Mouse (Mus musculus): ENCODE measurements around the gene Hoxa5.

The Hoxa5 gene

GRCm38 (mm10) chr6:52204050-52204752, at the start of gene Hoxa5:
Hoxa5 (minus strand) TSS chr6:52204587.
- DNase-seq (ENCODE audit: low read depth, low spot score): peak; percentile 31

GRCm38 (mm10) chr6:52253511-52254500, 49.4 kb upstream of the Hoxa5 start:
- DNase-seq (ENCODE audit: low read depth, low spot score): no peak

GRCm38 (mm10) chr6:52252775-52253376, 48.5 kb upstream of the Hoxa5 start:
- DNase-seq (ENCODE audit: low read depth, low spot score): no peak

DNA sequence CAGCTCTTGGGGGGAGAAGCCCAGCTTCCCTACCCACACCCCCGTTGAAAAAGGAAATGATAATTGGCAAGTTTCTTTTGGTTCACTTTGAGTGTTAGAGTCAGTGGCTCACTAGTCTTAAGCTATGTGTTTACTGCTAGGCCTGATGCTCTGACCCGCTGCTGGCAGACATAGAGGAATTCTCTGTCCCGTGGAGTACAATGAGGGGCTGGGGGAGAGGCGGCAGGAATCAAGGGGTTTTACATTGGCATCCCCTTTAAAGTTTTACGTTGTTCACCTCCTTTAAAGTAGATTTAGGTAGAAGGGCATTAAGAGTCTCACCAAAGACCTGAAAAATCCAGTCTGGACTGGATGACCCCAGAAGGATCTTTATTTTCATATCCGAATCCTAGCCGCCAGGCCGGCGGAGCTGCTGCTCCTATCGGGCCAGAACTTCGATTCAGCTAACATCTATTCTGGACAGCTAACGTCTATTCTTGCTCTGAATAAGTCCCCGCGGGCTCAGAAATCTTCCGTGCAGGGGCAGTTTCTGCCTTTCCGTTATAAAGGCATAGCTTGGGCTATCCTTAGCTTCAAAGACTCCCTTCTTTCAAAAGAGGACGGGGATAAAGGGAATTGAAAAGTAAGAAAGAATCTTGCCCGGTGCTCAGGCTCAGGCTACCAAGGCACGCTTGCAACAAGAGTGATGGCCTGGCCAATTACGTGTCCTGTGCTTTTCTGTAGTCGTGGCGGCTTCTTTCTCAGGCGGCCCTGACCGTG, 47.8 kb upstream of the Hoxa5 start:
- no peak for DNase-seq (ENCODE audit: low read depth, low spot score)

- DNase-seq (ENCODE audit: low read depth, low spot score): no peak
Observed at GRCm38 (mm10) chr6:52251177-52251879, 46.9 kb upstream of the Hoxa5 start.

DNA sequence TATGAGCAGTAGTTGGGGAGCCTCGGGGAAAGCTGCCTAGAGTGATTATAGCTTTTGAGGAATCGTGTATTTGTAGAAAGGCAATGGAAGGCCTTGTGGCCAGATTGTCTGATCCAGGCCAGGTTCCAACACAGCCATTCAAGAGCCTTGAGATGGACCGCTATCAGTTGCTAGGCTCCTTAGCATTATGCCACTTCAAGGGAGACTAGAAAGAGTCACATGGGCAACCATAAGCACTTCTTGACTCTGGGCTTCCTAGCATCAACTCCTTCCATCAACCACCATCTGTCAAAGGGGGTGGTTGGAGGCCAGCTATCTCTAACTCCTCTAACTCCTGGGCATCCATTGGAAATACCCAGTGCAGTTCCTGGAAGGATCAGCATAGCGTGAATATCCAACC, 45.4 kb upstream of the Hoxa5 start:
- DNase-seq (ENCODE audit: low read depth, low spot score): no peak

GRCm38 (mm10) chr6:52249415-52249738, 45.0 kb upstream of the Hoxa5 start:
- no peak for DNase-seq (ENCODE audit: low read depth, low spot score)

- no peak for DNase-seq (ENCODE audit: low read depth, low spot score)
Observed at GRCm38 (mm10) chr6:52248638-52249414, 44.4 kb upstream of the Hoxa5 start.

DNA sequence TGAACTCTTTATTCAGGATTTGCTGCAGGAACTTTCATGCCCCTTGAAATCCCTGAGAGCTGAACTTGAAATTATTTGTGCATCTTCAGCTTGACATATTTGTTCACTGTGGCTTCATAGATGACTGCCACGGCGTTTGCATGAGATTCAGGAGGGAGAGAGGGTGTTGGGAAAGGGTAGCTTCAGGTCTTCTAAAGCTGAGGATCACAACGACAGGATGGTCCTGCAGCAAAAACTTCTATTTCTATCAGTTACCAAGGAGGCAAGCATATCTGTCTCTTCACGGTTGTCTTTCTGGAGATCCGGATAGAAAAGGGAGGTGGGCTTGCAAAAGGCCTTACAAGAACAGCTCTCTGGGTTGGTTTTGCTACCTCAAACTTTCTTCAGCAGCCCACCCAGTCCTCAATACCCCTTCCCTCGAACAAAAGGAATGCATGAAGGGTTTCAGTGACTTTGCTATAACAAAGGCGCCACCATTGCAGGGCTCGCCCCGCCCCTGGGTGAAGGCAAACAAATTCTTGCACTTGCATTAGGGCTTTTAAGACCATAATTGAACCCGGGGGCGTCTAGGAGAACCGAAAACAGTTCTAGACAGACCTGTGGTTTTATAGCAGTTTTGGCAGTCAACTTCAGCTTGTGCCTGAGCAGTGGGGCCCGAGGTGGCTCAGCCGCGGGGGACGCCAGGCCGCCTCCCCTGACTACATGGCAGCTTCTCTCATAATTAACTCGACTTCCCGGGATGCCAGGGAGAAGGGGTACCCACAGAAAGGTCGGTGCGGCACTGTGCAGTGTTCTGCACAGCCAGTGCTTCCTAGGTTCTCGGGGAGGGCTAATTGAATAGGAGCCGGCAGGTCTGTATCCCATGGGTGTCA, 43.6 kb upstream of the Hoxa5 start:
- DNase-seq (ENCODE audit: low read depth, low spot score): no peak

DNA sequence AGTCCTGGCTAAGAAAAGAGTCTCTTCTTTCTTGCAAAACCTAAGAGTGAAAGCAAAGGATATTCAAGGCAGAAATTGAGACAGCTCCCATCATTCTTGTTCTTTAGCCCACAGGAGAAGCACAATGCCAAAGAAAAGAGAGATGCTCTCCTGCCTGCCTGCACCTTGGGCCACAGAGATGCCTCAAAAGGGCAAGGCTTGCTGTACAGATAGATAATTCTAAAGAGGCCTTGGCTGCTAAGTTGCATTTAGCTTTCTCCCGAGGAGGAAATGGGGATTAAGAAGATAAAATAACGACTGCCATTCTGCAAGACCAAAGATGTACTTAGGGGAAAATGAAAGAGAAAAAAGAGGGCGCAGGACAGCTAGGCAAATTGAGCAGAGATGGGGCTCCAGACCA, 42.5 kb upstream of the Hoxa5 start:
- DNase-seq (ENCODE audit: low read depth, low spot score): no peak

DNA sequence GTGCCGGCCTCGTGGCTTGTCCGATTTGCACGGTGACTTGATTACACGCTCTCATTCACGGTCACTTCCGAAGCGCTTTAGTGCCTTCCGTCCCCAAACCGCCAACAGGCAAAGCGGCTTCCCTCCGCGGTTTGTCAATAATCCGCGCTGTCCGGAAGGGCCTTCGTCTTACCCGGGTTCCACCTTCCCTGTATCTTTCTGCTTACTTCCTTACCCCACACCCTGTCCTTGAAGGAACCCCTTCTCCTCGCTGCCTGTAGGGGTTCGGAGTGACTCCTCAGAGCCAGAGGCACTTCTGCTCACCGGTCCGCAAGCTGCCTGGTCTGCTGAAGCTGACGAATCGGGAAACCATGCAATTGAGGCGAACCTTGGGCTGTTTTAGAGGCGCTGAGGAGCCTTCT, 42.0 kb upstream of the Hoxa5 start:
- no peak for DNase-seq (ENCODE audit: low read depth, low spot score)

DNA sequence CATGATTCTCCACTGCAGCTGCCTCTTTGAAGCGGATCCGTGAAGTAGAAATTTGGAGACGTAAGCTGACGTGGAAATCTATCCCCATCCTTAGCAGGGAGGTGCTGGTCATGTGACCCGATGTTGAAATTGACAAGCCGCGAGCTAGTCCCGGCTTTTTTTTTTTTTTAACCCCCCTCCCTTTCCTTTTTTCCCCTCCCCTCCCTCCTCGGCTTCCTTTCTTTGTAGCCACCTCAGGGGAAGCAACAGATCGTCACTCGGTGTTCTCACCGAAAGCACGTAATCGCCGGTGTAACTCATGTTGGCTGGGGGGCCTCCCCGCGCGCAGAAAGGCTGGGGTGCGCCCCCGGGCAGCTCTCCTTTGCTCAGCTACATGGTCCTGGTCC, 41.4 kb upstream of the Hoxa5 start, which contains the start of gene Hoxa11:
Hoxa11 (minus strand) TSS at position 54 of the 386 bp plus-strand sequence.
- DNase-seq (ENCODE audit: low read depth, low spot score): no peak

- no peak for DNase-seq (ENCODE audit: low read depth, low spot score)
Observed at GRCm38 (mm10) chr6:52245040-52245756, 40.8 kb upstream of the Hoxa5 start.

GRCm38 (mm10) chr6:52244471-52245039, 40.2 kb upstream of the Hoxa5 start:
- no peak for DNase-seq (ENCODE audit: low read depth, low spot score)

DNA sequence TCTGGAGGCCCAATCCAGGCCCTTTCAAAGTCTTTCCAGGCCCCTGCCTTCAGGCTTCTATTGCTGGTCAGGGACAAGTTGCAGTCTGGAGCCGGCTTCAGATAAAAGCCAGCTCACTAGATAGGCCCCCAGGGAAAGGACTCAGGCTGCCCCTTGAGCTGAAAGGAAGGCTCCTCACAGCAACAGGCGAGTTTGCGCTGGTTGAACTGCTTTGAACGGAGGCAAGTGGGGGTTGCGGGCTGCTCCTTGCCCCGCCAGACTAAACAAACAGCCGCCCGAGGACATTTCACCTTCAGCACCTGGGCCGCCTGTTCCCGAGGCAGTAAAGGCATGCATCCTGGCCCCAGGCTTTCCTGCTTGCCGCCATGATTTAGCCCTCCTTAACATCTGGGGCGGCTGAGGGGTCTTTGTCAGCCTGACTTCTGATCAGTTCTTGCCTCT, 39.3 kb upstream of the Hoxa5 start:
- DNase-seq (ENCODE audit: low read depth, low spot score): no peak

DNA sequence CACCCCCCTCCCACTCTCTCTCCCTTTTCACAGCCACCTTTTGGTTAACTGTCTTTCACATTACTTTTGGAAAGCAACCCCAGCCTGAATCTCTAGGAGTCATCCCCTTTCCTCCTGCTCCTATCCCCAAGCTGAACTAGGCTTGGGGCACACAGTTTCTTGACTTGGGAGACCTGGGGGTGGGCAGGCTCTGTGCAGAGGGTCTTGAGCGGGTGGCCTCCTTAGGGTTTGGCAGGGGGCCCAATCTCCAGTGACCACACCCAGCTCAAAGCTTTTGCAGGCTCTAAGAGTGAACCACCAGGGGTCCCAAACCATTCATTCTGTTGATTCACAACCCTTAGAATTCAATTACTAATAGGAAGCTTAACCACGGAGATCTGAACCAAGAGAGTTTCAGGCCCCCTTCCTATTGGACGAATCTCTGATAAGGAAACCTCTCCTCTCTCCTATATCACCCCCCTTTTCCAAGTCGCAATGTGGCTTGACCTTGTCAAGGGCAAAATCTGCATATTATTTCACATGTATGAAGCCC, 38.5 kb upstream of the Hoxa5 start:
- no peak for DNase-seq (ENCODE audit: low read depth, low spot score)

DNA sequence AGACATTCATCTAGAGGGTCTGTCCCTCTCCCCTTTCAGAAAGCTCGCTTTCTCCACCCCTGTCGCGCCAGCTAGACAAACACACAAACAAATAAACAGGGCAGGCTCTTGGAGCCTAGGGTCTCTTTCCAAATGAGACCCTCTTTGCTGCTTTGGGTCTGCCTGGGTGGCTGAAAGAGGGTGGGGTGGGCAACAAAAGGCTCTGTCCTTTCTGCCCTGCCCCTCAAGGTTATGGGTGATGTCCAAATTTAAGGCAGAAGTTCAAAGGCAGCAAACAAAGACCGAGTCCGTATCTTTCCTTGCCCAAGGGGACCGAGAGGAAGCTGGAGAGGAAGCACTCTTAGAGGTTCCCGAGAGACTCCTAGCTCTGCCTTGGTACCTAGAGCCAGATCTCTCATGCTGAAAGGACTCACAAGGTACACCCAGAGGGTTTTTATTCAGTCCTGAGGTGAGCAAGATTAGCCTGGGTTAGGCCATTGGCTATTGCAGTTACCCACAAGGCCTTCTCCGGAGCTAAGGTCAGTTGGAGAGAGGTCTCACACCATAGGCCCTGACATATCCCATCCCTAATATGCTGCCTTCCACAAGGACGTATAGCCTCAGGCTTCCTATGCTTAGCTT, 36.7 kb upstream of the Hoxa5 start:
- DNase-seq (ENCODE audit: low read depth, low spot score): no peak
